Mouse (Mus musculus): ENCODE data around the gene Hist1h2ae. TPM values are rescaled to one million over a fixed set of nuclear protein-coding genes. Genes with fewer than 3 reads are reported as not detected.
"Not testable (repeated sequence)": the region's sequence is repeated elsewhere in the genome, so short reads cannot be mapped to it uniquely, and the experiment has no call there.

Hist1h2ae gene
- polyA plus RNA-seq, 1 experiment from 2014 or later, result 96.4 TPM

DNA sequence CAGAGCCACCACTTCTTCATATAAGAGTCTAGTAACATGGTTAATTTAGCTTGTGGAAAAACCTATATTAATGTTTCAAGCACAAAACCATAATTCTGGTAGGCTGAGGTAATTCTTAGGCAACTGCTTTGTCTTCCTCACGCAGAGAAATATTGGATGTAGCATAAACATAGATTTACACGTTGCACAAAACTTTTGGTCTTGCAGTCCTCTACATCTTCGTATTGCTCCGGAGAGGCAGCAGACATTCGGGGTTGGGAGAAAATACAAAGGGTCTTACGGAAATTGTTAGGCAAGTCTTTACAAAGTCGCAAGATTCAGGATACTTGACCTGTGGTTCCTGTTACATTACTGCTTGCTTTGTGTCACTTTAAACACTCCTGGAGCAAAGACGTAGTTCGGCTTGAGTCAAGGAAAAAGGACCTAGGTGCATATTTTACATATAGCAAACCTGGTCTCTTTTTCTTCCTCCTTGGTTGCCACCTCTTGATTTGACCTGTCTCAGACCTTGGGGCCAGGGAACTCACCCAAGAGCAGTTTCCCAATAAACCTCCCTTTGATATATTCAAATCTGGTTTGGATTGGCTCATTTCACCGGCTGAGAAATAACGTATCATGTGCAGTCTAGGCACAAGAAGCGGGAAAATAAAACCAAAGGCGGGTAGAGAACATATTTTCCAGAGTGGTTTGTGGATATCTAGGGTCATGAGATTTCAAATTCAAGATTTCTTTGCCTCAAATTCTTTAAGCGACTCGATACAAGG, 36.5 kb downstream of the Hist1h2ae start:
- ATAC-seq (replicated peaks; ENCODE audit: low FRiP score), result peak; percentile 6; the same call in 1 of the 2 replicates
- H3K36me3 ChIP-seq (ENCODE audit: control insufficient read depth, insufficient read depth, low read length), result no peaks in the 10 kb centered on the region
- DNase-seq (ENCODE audit: low spot score), result no peak
- peak overlapping the region; percentile 96 for H3K9ac ChIP-seq (ENCODE audit: low read length)
- no peaks in the 10 kb centered on the region for H3K9me3 ChIP-seq (ENCODE audit: control insufficient read depth, low read length)
- WGBS, result under 1% methylated on average over 15 of the region's 15 CpGs
- peak overlapping the region; percentile 57 for H3K4me3 ChIP-seq (ENCODE audit: low read depth, low read length)
- H3K27me3 ChIP-seq (ENCODE audit: control insufficient read depth, insufficient read depth, low read length), result no peaks in the 10 kb centered on the region
- H3K4me1 ChIP-seq (replicated peaks; ENCODE audit: control insufficient read depth, insufficient read depth, low read length), result peaks cover 3% of the 10 kb centered on the region
- peak overlapping the region; percentile 76 for H3K4me2 ChIP-seq (ENCODE audit: low read depth, low read length, severe bottlenecking)
- H3K27ac ChIP-seq (ENCODE audit: low read depth, low read length), result peak overlapping the region; percentile 99

DNA sequence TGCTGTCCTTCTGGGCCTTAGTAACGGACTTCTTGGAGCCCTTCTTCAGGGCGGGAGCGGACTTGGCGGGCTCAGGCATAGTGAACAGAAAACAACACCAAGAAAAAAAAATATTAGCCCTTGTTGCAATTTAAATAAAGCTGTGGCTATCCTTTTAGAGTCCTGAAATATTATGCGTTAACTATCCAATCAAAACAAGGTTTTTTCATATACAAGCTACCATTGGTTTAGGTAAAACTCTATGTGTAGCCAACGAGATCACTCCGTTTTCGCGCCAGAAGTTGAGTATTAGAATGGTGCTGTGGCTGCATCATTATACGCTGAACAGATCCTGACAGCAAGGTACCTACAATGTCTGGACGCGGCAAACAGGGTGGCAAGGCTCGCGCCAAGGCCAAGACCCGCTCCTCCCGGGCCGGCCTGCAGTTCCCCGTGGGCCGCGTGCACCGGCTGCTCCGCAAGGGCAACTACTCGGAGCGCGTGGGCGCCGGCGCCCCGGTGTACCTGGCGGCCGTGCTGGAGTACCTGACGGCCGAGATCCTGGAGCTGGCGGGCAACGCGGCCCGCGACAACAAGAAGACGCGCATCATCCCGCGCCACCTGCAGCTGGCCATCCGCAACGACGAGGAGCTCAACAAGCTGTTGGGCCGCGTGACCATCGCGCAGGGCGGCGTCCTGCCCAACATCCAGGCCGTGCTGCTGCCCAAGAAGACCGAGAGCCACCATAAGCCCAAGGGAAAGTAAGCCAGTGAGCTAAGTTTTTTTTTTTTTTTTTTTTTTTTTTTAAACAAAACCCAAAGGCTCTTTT, 37.3 kb downstream of the Hist1h2ae start, which contains the start of gene Hist1h2af:
Hist1h2af (plus strand) TSS at position 347 of the 808 bp plus-strand sequence.
- Histone ChIP-seq H3K27ac (ENCODE audit: low read depth, low read length) (peak within 1 kb of the TSS; percentile 99), H3K4me3 (ENCODE audit: low read depth, low read length) (peak within 1 kb of the TSS; percentile 57), H3K9ac (ENCODE audit: low read length) (peak within 1 kb of the TSS; percentile 96), H3K4me2 (ENCODE audit: low read depth, low read length, severe bottlenecking) (peak within 1 kb of the TSS; percentile 76)
- not testable (repeated sequence) for H3K9me3 ChIP-seq (ENCODE audit: control insufficient read depth, low read length); H3K4me1 ChIP-seq (replicated peaks; ENCODE audit: control insufficient read depth, insufficient read depth, low read length); H3K27me3 ChIP-seq (ENCODE audit: control insufficient read depth, insufficient read depth, low read length); H3K36me3 ChIP-seq (ENCODE audit: control insufficient read depth, insufficient read depth, low read length)
- ATAC-seq (replicated peaks; ENCODE audit: low FRiP score) (peak; percentile 62), DNase-seq (ENCODE audit: low spot score) (peak; percentile 86)
- under 1% methylated on average over 22 of the region's 53 CpGs for WGBS

- Histone ChIP-seq H3K4me3 (ENCODE audit: low read depth, low read length) (peak overlapping the region; percentile 57), H3K27ac (ENCODE audit: low read depth, low read length) (peak overlapping the region; percentile 99), H3K4me1 (replicated peaks; ENCODE audit: control insufficient read depth, insufficient read depth, low read length) (peaks cover 3% of the 10 kb centered on the region), H3K9me3 (ENCODE audit: control insufficient read depth, low read length) (no peaks in the 10 kb centered on the region), H3K27me3 (ENCODE audit: control insufficient read depth, insufficient read depth, low read length) (no peaks in the 10 kb centered on the region), H3K9ac (ENCODE audit: low read length) (peak overlapping the region; percentile 96), H3K4me2 (ENCODE audit: low read depth, low read length, severe bottlenecking) (peak overlapping the region; percentile 52), H3K36me3 (ENCODE audit: control insufficient read depth, insufficient read depth, low read length) (no peaks in the 10 kb centered on the region)
- ATAC-seq (replicated peaks; ENCODE audit: low FRiP score), result no peak
- DNase-seq (ENCODE audit: low spot score), result no peak
- WGBS, result 19% methylated on average over 9 of the region's 9 CpGs
Measured at GRCm38 (mm10) chr13:23532262-23533075, 38.6 kb downstream of the Hist1h2ae start.

- WGBS, result under 1% methylated on average over 56 of the region's 70 CpGs
Measured at GRCm38 (mm10) chr13:23530901-23531875, 39.8 kb downstream of the Hist1h2ae start, which contains the start of gene Hist1h4h. Gene Hist1h4h (plus strand): TSS chr13:23531050.

DNA sequence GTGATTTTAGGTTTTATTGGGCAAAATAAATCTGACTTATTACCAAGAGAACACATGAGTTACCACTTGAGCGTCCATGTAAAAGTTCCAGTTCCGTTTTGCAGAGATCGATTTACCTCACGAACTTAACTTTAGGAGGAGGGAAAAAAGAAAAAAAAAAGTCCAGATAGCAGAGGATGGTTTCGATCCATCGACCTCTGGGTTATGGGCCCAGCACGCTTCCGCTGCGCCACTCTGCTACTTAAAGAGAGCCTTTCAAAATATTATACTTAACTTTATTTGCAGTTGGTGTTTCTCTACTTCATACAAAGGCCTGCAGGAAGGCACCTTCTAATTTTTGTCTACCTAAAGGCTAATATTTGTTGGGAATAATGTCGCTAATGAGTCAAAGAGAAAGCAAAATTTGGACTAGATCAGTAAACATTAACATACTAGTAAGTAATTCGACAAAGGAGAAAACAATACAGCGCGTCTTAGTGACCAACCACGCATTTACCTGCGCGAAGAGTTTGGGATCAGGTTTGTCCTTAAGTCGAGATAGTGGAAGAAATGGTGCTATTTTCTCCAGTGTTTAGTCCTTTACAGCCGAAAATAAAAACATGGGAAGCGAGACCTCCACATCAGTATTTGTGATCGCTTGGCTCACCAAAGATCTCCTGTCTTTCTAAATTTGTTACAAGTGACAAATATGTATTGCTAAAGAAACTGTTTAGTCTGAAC, 40.7 kb downstream of the Hist1h2ae start:
- WGBS, result under 1% methylated on average over 20 of the region's 20 CpGs
- peak; percentile 74 for DNase-seq (ENCODE audit: low spot score)
- peak overlapping the region; percentile 96 for H3K9ac ChIP-seq (ENCODE audit: low read length)
- peak overlapping the region; percentile 52 for H3K4me2 ChIP-seq (ENCODE audit: low read depth, low read length, severe bottlenecking)
- ATAC-seq (replicated peaks; ENCODE audit: low FRiP score), result no peak
- H3K27me3 ChIP-seq (ENCODE audit: control insufficient read depth, insufficient read depth, low read length), result no peaks in the 10 kb centered on the region
- no peaks in the 10 kb centered on the region for H3K9me3 ChIP-seq (ENCODE audit: control insufficient read depth, low read length)
- H3K27ac ChIP-seq (ENCODE audit: low read depth, low read length), result peak overlapping the region; percentile 99
- H3K4me3 ChIP-seq (ENCODE audit: low read depth, low read length), result peak overlapping the region; percentile 57
- H3K4me1 ChIP-seq (replicated peaks; ENCODE audit: control insufficient read depth, insufficient read depth, low read length), result peaks cover 3% of the 10 kb centered on the region; the same call in 1 of the 2 replicates
- H3K36me3 ChIP-seq (ENCODE audit: control insufficient read depth, insufficient read depth, low read length), result no peaks in the 10 kb centered on the region

More at GRCm38 (mm10) chr13:23530901-23531875, 39.8 kb downstream of the Hist1h2ae start, which contains the start of gene Hist1h4h:
- H3K9ac ChIP-seq (ENCODE audit: low read length), result peak within 1 kb of the TSS; percentile 96
- H3K27ac ChIP-seq (ENCODE audit: low read depth, low read length), result peak within 1 kb of the TSS; percentile 99
- H3K4me2 ChIP-seq (ENCODE audit: low read depth, low read length, severe bottlenecking), result peak within 1 kb of the TSS; percentile 52
- no peaks in the 10 kb centered on the region for H3K9me3 ChIP-seq (ENCODE audit: control insufficient read depth, low read length)
- ATAC-seq (replicated peaks; ENCODE audit: low FRiP score) (peak; percentile 79), DNase-seq (ENCODE audit: low spot score) (peak; percentile 98)
- H3K4me1 ChIP-seq (replicated peaks; ENCODE audit: control insufficient read depth, insufficient read depth, low read length), result peaks cover 3% of the 10 kb centered on the region; the same call in 1 of the 2 replicates
- no peaks in the 10 kb centered on the region for H3K36me3 ChIP-seq (ENCODE audit: control insufficient read depth, insufficient read depth, low read length)
- peak within 1 kb of the TSS; percentile 57 for H3K4me3 ChIP-seq (ENCODE audit: low read depth, low read length)
- no peaks in the 10 kb centered on the region for H3K27me3 ChIP-seq (ENCODE audit: control insufficient read depth, insufficient read depth, low read length)

DNA sequence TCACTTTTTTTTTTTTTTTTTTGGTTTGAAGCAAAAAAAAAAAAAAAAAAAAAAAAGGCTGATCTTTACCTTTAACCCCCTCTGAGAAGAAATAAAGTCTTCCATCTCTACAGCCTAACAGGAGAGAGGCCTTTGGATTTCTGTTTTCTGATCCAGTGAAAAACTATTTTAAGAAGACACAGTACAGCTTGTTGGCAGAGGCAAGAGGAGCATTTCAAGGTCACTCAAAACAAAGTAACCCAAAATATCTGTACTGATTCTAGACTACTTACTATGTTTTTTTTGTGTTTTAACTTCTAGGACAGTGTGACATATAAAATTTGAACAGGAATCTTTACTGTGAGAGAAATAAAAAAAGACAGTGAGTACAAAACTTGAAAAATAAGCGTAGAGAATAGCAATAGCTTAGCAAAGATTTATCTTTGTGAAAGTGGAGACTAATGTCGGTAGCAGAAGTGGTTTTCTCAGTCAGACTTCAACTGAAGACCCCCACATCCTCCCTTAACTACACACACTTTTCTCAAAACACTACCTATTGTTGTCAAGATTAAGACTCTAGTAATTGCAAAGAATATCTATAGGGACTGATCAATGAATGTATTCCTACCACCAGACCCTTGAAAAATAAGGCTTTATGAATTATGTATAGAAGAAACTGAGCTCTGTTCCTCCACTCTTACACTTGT, 41.4 kb downstream of the Hist1h2ae start:
- peak overlapping the region; percentile 57 for H3K4me3 ChIP-seq (ENCODE audit: low read depth, low read length)
- no peaks in the 10 kb centered on the region for H3K27me3 ChIP-seq (ENCODE audit: control insufficient read depth, insufficient read depth, low read length)
- H3K4me2 ChIP-seq (ENCODE audit: low read depth, low read length, severe bottlenecking), result peak overlapping the region; percentile 52
- 36% methylated on average over 2 of the region's 2 CpGs for WGBS
- no peaks in the 10 kb centered on the region for H3K36me3 ChIP-seq (ENCODE audit: control insufficient read depth, insufficient read depth, low read length)
- no peak for ATAC-seq (replicated peaks; ENCODE audit: low FRiP score)
- H3K27ac ChIP-seq (ENCODE audit: low read depth, low read length), result peak overlapping the region; percentile 99
- H3K9ac ChIP-seq (ENCODE audit: low read length), result peak overlapping the region; percentile 96
- no peak for DNase-seq (ENCODE audit: low spot score)
- no peaks in the 10 kb centered on the region for H3K9me3 ChIP-seq (ENCODE audit: control insufficient read depth, low read length)
- peaks cover 5% of the 10 kb centered on the region; the same call in 1 of the 2 replicates for H3K4me1 ChIP-seq (replicated peaks; ENCODE audit: control insufficient read depth, insufficient read depth, low read length)
